ENCODE assay signal across 8 mouse cellular contexts in the genomic region with DNA sequence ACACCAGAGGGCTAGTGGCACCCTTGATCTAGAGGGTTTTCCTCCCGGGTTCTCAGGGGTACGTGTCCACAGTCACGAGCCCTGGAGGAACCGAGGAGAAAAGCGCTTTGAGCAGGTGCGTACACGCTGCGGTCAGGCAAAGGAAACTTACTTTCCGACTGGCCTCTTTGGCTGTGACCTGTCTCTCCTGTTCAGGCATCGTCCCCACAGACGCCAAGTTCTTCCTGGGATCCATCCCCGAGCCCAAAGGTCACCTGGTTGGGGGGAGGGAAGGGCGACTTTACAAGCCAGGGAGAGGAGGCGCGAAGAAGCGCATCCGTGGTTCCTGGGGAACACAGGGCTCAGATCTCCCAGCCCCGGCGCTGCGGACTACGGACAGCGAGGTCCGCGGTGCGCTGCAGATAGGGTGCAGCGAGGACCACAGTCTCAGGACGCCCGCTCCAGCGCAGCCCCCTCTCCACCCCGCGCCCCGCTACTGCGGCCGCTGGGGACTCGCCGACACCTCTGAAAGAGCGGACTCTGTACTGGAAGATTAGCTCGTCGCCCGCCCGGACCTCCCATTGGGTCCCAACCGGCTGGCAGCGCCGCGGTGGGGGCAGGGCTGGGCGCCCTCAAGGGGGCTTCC. TPM values are rescaled to one million over a fixed set of nuclear protein-coding genes. Genes with fewer than 3 reads are reported as not detected.
DNase-seq lines count a peak whose midpoint lies in the region; ATAC-seq and TF ChIP-seq lines count a peak whose summit lies in the region.

A gene (minus strand): TSS at position 485 of the 625 bp plus-strand sequence.

- peak within 1 kb of the TSS; percentile 71 for H3K9ac ChIP-seq in hindbrain, embryonic 11.5 days (ENCODE audit: low read depth, low read length)
- peak within 1 kb of the TSS; percentile 63 for H3K9ac ChIP-seq in limb, embryonic 11.5 days (ENCODE audit: low read length)
- H3K9ac ChIP-seq in neural tube, embryonic 12.5 days = peak within 1 kb of the TSS; percentile 66

- TF ChIP-seq CTCF in cerebellum, adult 2 months (IDR thresholded peaks at IDR 0.05; ENCODE audit: borderline replicate concordance, insufficient read depth, low read depth, low read length) = no peak

- H3K27ac ChIP-seq in cerebellum, adult 2 months (ENCODE audit: insufficient read depth, low read length) = peak within 1 kb of the TSS; percentile 26
- H3K27ac ChIP-seq in hindbrain, embryonic 11.5 days (ENCODE audit: low read depth, low read length) = 0 out of 2 replicates have a peak within 1 kb of the TSS, but pooled peaks have one; percentile 9
- no peak within 1 kb of the TSS for H3K27ac ChIP-seq in limb, embryonic 11.5 days (replicated peaks; ENCODE audit: low read depth, low read length)
- H3K27ac ChIP-seq in neural tube, embryonic 12.5 days = no peak within 1 kb of the TSS

- H3K9me3 ChIP-seq in hindbrain, embryonic 11.5 days (ENCODE audit: control insufficient read depth, low read length) = no peaks in the 10 kb centered on the region
- no peaks in the 10 kb centered on the region for H3K9me3 ChIP-seq in limb, embryonic 11.5 days (ENCODE audit: control insufficient read depth, low read length)
- no peaks in the 10 kb centered on the region for H3K9me3 ChIP-seq in neural tube, embryonic 12.5 days

- peak; percentile 61 to 74 for DNase-seq in cerebellum, adult 2 months
- DNase-seq in cerebellum, postnatal 14 days = no peak
- peak; percentile 9 to 63 for DNase-seq in urinary bladder, adult 18-20 months (ENCODE audit: low spot score in 2 of 2)
- no peak for DNase-seq in urinary bladder, adult 2 months (ENCODE audit: low spot score)
- no peak for DNase-seq in hindbrain, embryonic 11.5 days (ENCODE audit: low spot score)
- peak; percentile 61 for DNase-seq in limb, embryonic 11.5 days (ENCODE audit: low spot score)
- DNase-seq in gastrocnemius, postnatal 25 days = no peak

- 0 out of 2 replicates have a peak, but pooled peaks cover under 1% of the 10 kb centered on the region for H3K36me3 ChIP-seq in hindbrain, embryonic 11.5 days (ENCODE audit: control insufficient read depth, insufficient read depth, low read length)
- no peaks in the 10 kb centered on the region; the same call in 1 of the 2 replicates for H3K36me3 ChIP-seq in limb, embryonic 11.5 days (ENCODE audit: control insufficient read depth, insufficient read depth, low read length)
- peaks cover 7% of the 10 kb centered on the region for H3K36me3 ChIP-seq in neural tube, embryonic 12.5 days

- TF ChIP-seq POLR2A in cerebellum, adult 2 months (IDR thresholded peaks at IDR 0.05; ENCODE audit: borderline replicate concordance, insufficient read depth, low read length) = no peak

- no peaks in the 10 kb centered on the region for H3K4me1 ChIP-seq in cerebellum, adult 2 months (ENCODE audit: control insufficient read depth, insufficient read depth, low read length)
- no peaks in the 10 kb centered on the region for H3K4me1 ChIP-seq in hindbrain, embryonic 11.5 days (replicated peaks; ENCODE audit: control insufficient read depth, insufficient read depth, low read length)
- H3K4me1 ChIP-seq in limb, embryonic 11.5 days (ENCODE audit: control insufficient read depth, insufficient read depth, low read length) = no peaks in the 10 kb centered on the region
- H3K4me1 ChIP-seq in neural tube, embryonic 12.5 days = peaks cover 7% of the 10 kb centered on the region; the same call in 1 of the 2 replicates

- H3K4me3 ChIP-seq in cerebellum, adult 2 months (replicated peaks; ENCODE audit: insufficient read depth, low read depth, low read length) = peak within 1 kb of the TSS; percentile 92
- H3K4me3 ChIP-seq in hindbrain, embryonic 11.5 days (ENCODE audit: low read depth, low read length) = peak within 1 kb of the TSS; percentile 69
- H3K4me3 ChIP-seq in limb, embryonic 11.5 days (ENCODE audit: low read depth, low read length) = peak within 1 kb of the TSS; percentile 71
- peak within 1 kb of the TSS; percentile 66 for H3K4me3 ChIP-seq in neural tube, embryonic 12.5 days

- WGBS in cerebellum, adult 2 months = under 1% methylated on average over 45 of the region's 46 CpGs
- WGBS in hindbrain, embryonic 11.5 days = 1% methylated on average over 45 of the region's 46 CpGs
- under 1% methylated on average over 43 of the region's 46 CpGs for WGBS in limb, embryonic 11.5 days
- under 1% methylated on average over 37 of the region's 46 CpGs for WGBS in neural tube, embryonic 12.5 days

- peak within 1 kb of the TSS; percentile 81 for H3K4me2 ChIP-seq in hindbrain, embryonic 11.5 days (replicated peaks; ENCODE audit: low read depth, low read length)
- peak within 1 kb of the TSS; percentile 93 for H3K4me2 ChIP-seq in limb, embryonic 11.5 days (ENCODE audit: low read depth, severe bottlenecking)
- H3K4me2 ChIP-seq in neural tube, embryonic 12.5 days (replicated peaks) = peak within 1 kb of the TSS; percentile 85

- H3K27me3 ChIP-seq in cerebellum, adult 2 months (ENCODE audit: control insufficient read depth, insufficient read depth, low read length) = no peaks in the 10 kb centered on the region
- H3K27me3 ChIP-seq in hindbrain, embryonic 11.5 days (ENCODE audit: control insufficient read depth, insufficient read depth, low read length) = no peaks in the 10 kb centered on the region
- H3K27me3 ChIP-seq in limb, embryonic 11.5 days (ENCODE audit: control insufficient read depth, insufficient read depth, low read length) = peaks cover 10% of the 10 kb centered on the region
- H3K27me3 ChIP-seq in neural tube, embryonic 12.5 days (replicated peaks) = no peaks in the 10 kb centered on the region

- ATAC-seq in hindbrain, embryonic 11.5 days (ENCODE audit: low FRiP score) = peak; percentile 94
- peak; percentile 88 for ATAC-seq in limb, embryonic 11.5 days (ENCODE audit: insufficient number of reproducible peaks, low FRiP score, low TSS enrichment, low read depth)
- ATAC-seq in neural tube, embryonic 12.5 days (ENCODE audit: low FRiP score, low read depth) = peak; percentile 93

RNA-seq across cellular contexts. Expression of the gene that starts here (rescaled TPM):
- 2.2 and 2.6 TPM in 2 replicates for polyA plus RNA-seq in cerebellum, adult 2 months (2012; rRNA removed)
- 0.88 and 0.93 TPM in 2 replicates for polyA plus RNA-seq in urinary bladder, adult 2 months (2012; rRNA removed)
- polyA plus RNA-seq in hindbrain, embryonic 11.5 days (2014; fragmentation: Nextera tagmentation; extraction: Ambion mirVana) = 1.3 and 1.9 TPM in 2 replicates
- 0.78 and 0.93 TPM in 2 replicates for polyA plus RNA-seq in limb, embryonic 11.5 days (2014; fragmentation: Nextera tagmentation; extraction: Ambion mirVana)
- 1.5 and 1.7 TPM in 2 replicates for polyA plus RNA-seq in neural tube, embryonic 12.5 days (2016; fragmentation: Nextera tagmentation; extraction: Ambion mirVana)
- under 1 TPM in 1 of 2 experiments, not detected in 1; 0.03 TPM for total RNA-seq in gastrocnemius, postnatal 25 days (2021)

Comparison
In these comparisons a context has a peak if more than half of its experiments do, and no peak if none do; other contexts are left out.
1. DNase-seq: peak in cerebellum, adult 2 months (2 of 2) and urinary bladder, adult 18-20 months (2 of 2); none in cerebellum, postnatal 14 days (0 of 2), urinary bladder, adult 2 months (single experiment), hindbrain, embryonic 11.5 days (single experiment) and gastrocnemius, postnatal 25 days (single experiment).
2. Peak in DNase-seq, ATAC-seq, H3K4me3 ChIP-seq, H3K9ac ChIP-seq and H3K4me2 ChIP-seq in limb, embryonic 11.5 days; RNA of the gene not detected or under 1 TPM.
3. H3K27ac ChIP-seq: peak in cerebellum, adult 2 months (single experiment) and hindbrain, embryonic 11.5 days (single experiment); none in limb, embryonic 11.5 days (single experiment) and neural tube, embryonic 12.5 days (single experiment).
4. Peak in every context shown above with its lines, with median percentiles within 50 percentile points of each other: H3K4me3 ChIP-seq, ATAC-seq, H3K4me2 ChIP-seq and H3K9ac ChIP-seq.